Mouse (Mus musculus) embryonic stem cell, embryonic (primary cell): Measurements from ENCODE around the gene Ddo.

Experiments
- CTCF ChIA-PET, 4 experiments: fragments of 300-600 bp in 2 of 4; fragments of 350-600 bp in 2 of 4; sonication (Branson Sonifier 250); formaldehyde crosslinking; loops; one replicate each; lab custom pipeline; 2022; ENCODE audit warnings: inconsistent platforms in 2 of 4; lab: Charles Lee
- POLR2A ChIA-PET, 4 experiments: fragments of 300-600 bp in 2 of 4; fragments of 350-600 bp in 2 of 4; sonication (Branson Sonifier 250); formaldehyde crosslinking; loops; one replicate each; lab custom pipeline; 2022; ENCODE audit warnings: antibody characterized with exemption in 4 of 4, inconsistent platforms in 1 of 4; lab: Charles Lee

Ddo gene

DNA sequence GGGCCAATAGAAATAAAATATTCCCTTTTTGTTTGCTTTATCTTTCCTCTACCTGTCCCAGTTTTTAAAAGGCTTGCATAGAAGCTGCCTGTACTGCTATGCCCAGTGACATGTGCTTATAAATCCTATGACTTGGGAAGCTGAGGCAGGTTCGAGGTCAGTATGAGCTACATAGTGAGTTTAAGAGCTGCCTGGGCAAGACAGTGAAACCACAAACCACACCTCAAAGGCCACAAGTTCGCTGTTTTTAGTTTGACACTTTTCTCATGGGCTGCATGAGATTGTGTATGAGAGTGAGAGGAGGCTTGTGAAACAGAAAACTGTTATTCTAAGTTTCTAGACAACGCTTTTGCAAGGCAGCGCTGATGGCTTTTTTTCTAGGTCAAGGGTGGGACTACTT is 95.7 kb downstream of the Ddo start:
- CTCF ChIA-PET, result interaction anchor here in 2 of 4 experiments (0.6 to 1.4 kb wide), 5 partner anchors 11 to 723 kb away, joined by 3 to 4 read pairs (median 3); no protein-coding TSS in a partner anchor
- POLR2A ChIA-PET, result interaction anchor here in 2 of 4 experiments (0.6 to 1.7 kb wide), 10 partner anchors 9 to 84 kb away, joined by 3 to 5 read pairs (median 3); no protein-coding TSS in a partner anchor

DNA sequence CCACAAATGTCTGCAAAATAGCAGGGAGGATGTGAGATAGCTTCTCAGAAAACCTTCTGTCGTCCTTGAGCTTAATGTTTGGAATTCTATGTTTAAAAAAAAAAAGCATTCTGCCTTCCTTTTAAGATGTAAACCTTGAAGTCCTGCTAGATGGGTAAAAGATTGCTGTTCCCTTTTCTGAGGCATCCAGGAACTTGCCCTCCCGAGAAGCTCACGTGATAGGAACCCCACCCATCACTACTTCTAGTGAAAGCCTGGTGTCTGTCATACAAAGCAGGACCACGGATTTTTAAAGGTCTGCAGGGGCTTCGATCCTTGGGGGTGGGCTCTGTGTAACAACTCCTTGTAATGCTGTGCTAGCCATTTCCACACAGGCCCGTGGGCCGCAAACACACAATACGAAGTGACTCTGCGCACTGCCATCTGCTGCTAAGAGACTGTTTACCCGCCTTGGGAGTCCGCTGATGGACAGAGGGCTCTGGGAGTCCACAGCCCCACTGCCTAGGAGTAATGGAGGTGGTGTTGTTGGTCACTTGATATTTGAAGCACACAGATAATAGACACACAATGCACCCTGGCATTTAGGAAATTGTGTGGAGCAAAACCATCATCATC is 96.6 kb downstream of the Ddo start:
- ChIA-PET CTCF (interaction anchor here in 1 of 4 experiments (0.6 kb wide), 3 partner anchors 12 to 724 kb away, joined by 3 to 4 read pairs (median 4); no protein-coding TSS in a partner anchor), POLR2A (interaction anchor here in 3 of 4 experiments (0.6 to 1.7 kb wide), 7 partner anchors 10 to 469 kb away, joined by 3 to 5 read pairs (median 3); partner anchors contain the start of gene Gtf3c6 (in 1 of the 3))

DNA sequence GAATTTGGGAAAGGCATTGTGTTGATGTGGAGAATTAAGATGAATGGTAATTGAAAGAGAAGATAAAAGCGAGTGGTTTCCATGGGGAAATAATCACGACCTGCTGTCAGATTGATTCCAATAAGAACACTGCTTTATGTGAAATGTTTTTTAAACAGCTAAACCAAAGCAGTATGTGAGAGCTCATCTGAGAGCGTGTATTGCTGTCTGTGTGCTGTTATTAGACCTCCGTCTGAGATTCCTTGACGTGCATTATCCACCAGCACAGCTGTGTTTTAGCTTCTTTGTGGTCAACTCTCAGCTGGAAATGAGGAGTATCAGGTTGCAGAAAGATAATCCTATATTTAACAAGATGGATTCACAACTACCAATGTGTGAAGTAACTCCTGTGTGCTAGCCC is 97.2 kb downstream of the Ddo start:
- POLR2A ChIA-PET, result interaction anchor here in 1 of 4 experiments (0.6 kb wide), 1 partner anchor 469 kb away, joined by 3 read pairs; the partner anchor contains the start of gene Gtf3c6

DNA sequence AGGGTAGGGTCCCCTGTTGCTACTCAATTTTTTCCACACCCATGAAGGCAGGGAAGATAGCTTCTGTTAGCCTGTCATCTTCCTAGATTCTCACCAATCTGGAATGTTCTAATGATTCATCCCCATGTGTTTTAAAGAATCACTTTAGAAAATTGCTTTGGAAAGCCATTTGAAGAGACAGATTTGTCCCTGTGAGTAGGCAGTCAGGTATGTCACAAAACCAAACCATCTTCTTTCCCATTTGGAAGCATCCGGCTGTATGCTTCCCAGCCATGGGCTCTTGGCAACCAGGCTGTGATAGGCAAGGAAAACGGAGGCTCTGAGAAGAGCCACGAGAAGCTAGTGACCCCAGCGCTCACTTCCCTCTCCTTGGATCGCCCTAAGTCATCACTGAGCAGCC is 100.4 kb downstream of the Ddo start:
- ChIA-PET CTCF (interaction anchor here in 1 of 4 experiments (0.5 kb wide), 1 partner anchor 22 kb away, joined by 3 read pairs; no protein-coding TSS in a partner anchor), POLR2A (interaction anchor here in 2 of 4 experiments (0.6 to 1.1 kb wide), 2 partner anchors 9 to 135 kb away, joined by 3 read pairs; no protein-coding TSS in a partner anchor)

More for the DNA sequence above, 97.2 kb downstream of the Ddo start:
- CTCF ChIA-PET, result no interaction called here
